Mouse (Mus musculus) embryonic stem cell, embryonic (primary cell): ENCODE measurements around the gene Ddx39b.

Experiments
- CTCF ChIA-PET, 4 experiments: fragments of 300-600 bp in 2 of 4; fragments of 350-600 bp in 2 of 4; sonication (Branson Sonifier 250); formaldehyde crosslinking; loops; one replicate each; lab custom pipeline; 2022; ENCODE audit warnings: inconsistent platforms in 2 of 4; lab: Charles Lee
- POLR2A ChIA-PET, 4 experiments: fragments of 300-600 bp in 2 of 4; fragments of 350-600 bp in 2 of 4; sonication (Branson Sonifier 250); formaldehyde crosslinking; loops; one replicate each; lab custom pipeline; 2022; ENCODE audit warnings: antibody characterized with exemption in 4 of 4, inconsistent platforms in 1 of 4; lab: Charles Lee

Gene Ddx39b

GRCm38 (mm10) chr17:35241305-35242014, at the start of gene Ddx39b:
Gene Ddx39b (plus strand): TSS chr17:35241746.
- ChIA-PET POLR2A (interaction anchor here (0.6 to 18.8 kb wide), 131 partner anchors 8 to 1122 kb away, joined by 3 to 396 read pairs (median 4); partner anchors contain the start of genes Apom (in 3 of the 4), Csnk2b (in 3 of the 4), Ddah2 (in 3 of the 4) and Gpank1 (in 3 of the 4)), CTCF (interaction anchor here (0.6 to 7.7 kb wide), 22 partner anchors 9 to 681 kb away, joined by 3 to 101 read pairs (median 4); no protein-coding TSS in a partner anchor)

DNA sequence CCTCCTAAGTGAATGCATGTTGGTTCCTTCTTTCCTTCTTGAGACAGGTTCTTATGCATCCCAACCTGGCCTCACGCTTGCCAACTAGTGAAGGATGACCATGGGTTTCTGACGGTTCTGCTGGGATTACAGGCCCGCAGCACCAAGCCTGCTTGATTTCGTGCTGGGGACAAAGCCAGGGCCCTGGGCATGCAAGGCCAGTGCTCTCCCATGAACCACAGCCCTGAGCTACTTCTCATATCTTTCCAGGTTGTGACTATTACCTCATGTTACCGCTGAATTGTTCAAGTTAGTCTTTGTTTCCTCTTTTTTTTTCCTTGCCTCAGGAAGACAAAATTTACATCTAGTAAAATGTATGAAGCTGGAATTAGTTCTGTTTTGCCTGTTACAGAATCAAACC, 48.6 kb upstream of the Ddx39b start:
- ChIA-PET POLR2A (interaction anchor here in 1 of 4 experiments (0.9 to 2.0 kb wide), 4 partner anchors 9 to 58 kb away, joined by 3 to 6 read pairs (median 3); partner anchors contain the start of genes Atp6v1g2 and Ddx39b), CTCF (interaction anchor here in 3 of 4 experiments (0.6 to 1.8 kb wide), 5 partner anchors 22 to 34 kb away, joined by 3 to 8 read pairs (median 4); no protein-coding TSS in a partner anchor)

DNA sequence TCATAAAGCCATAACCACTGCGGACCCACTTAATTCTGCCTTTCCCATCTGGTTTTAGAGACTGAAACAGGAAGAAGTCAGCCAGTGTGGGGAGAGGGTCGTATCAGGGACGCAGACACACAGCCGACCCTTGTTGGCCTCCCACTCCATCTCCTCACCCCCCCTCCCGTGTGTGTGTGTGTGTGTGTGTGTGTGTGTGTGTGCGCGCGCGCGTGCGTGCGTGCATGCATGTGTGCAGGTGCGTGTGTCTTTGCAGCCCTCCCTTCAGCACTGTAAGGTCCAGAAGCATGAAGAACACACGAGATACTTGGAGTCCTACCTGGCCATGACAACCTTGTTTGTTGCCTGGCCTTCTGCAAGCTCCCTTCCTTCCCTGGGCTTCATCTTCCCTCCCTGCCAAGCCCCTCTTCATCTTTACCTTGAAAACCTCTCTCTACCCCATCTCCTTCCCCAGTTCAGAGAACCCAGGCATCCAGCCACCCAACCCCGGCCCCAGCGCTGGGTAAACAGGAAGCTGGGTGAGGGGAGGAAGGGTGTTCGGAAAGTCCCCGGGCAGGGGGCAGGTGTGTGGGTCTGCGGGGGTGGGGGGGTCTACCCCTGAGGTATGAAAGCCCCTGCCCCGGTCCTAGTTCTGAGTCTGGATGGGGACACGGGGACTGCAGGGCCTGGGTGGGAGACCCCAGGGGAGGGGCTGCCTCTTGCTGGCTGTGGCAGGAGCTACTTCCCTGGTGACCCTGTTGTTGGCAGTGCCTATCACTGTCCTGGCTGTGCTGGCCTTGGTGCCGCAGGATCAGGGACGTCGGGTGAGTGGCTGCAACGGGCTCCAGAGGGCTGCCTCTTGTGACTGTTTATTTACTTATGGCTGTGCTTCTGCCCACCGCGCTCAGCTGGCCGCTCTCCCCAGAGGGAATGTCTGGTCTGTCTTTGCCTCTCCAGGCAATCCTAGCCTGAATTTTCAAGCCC, 47.4 kb upstream of the Ddx39b start, which contains the start of gene Ltb:
Gene Ltb (plus strand): TSS at position 559 of the 963 bp plus-strand sequence.
- CTCF ChIA-PET, result interaction anchor here (0.5 to 2.9 kb wide), 13 partner anchors 9 to 546 kb away, joined by 3 to 14 read pairs (median 4); partner anchors contain the start of genes Clic1 (in 1 of the 4) and D17H6S53E (in 1 of the 4)
- POLR2A ChIA-PET, result interaction anchor here in 3 of 4 experiments (0.6 to 1.2 kb wide), 6 partner anchors 14 to 334 kb away, joined by 3 to 4 read pairs (median 3); partner anchors contain the start of gene Ddx39b (in 1 of the 3)

GRCm38 (mm10) chr17:35194844-35195630, 46.5 kb upstream of the Ddx39b start:
- POLR2A ChIA-PET, result interaction anchor here in 2 of 4 experiments (0.8 to 1.2 kb wide), 5 partner anchors 10 to 46 kb away, joined by 3 to 4 read pairs (median 3); partner anchors contain the start of genes Ddx39b (in 1 of the 2) and Lta (in 1 of the 2)
- CTCF ChIA-PET, result interaction anchor here in 3 of 4 experiments (0.5 to 2.9 kb wide), 14 partner anchors 10 to 676 kb away, joined by 3 to 14 read pairs (median 4); partner anchors contain the start of gene D17H6S53E (in 1 of the 3)

DNA sequence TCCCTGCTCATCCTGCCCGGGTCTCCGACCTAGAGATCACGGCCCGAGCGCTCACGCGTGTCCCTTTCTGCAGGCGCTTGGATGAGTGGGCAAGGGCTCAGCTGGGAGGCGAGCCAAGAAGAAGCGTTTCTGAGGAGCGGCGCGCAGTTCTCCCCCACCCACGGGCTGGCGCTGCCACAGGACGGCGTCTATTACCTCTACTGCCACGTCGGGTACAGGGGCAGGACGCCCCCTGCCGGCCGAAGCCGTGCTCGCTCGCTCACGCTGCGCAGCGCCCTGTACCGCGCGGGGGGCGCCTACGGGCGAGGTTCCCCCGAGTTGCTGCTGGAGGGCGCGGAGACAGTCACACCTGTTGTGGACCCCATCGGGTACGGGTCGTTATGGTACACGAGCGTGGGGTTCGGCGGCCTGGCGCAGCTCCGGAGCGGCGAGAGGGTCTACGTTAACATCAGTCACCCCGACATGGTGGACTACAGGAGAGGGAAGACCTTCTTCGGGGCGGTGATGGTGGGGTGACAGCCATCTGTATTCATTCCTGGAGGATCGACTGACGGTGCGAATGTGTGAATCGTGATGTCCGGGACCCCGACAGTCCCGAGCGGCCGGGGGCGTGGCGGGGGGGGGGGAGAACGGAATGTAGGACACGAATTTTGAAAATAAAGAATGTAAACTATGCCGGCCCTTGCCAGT, 45.8 kb upstream of the Ddx39b start:
- POLR2A ChIA-PET, result interaction anchor here (0.7 to 1.2 kb wide), 8 partner anchors 9 to 245 kb away, joined by 3 to 4 read pairs (median 4); partner anchors contain the start of genes Abhd16a (in 1 of the 4), Ddx39b (in 1 of the 4) and Lta (in 1 of the 4)

DNA sequence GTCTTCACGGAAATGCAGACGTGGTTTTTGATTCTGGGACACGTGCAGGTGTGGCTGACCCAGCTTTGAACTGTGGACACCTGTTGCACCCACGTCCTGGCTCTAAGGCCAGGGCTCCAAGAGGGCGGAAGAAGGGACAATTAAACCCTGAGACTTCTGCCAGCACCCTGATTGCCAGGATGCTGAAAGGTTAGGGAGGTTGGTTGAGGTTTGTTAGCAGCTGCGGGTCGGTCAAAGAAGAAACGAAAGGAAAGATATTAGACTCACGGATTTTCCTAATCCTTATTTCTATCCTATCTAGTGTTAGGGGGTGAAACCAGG, 45.3 kb upstream of the Ddx39b start:
- ChIA-PET CTCF (interaction anchor here in 3 of 4 experiments (0.5 to 2.9 kb wide), 5 partner anchors 27 to 305 kb away, joined by 3 to 14 read pairs (median 4); no protein-coding TSS in a partner anchor), POLR2A (interaction anchor here in 3 of 4 experiments (0.7 to 1.2 kb wide), 6 partner anchors 25 to 246 kb away, joined by 3 to 4 read pairs (median 4); partner anchors contain the start of genes Abhd16a (in 1 of the 3) and Ddx39b (in 1 of the 3))

More for the DNA sequence above, 45.8 kb upstream of the Ddx39b start:
- CTCF ChIA-PET, result interaction anchor here (0.5 to 2.9 kb wide), 10 partner anchors 16 to 677 kb away, joined by 3 to 14 read pairs (median 4); no protein-coding TSS in a partner anchor

GRCm38 (mm10) chr17:35197126-35197525, 44.4 kb upstream of the Ddx39b start:
- POLR2A ChIA-PET, result interaction anchor here in 1 of 4 experiments (0.8 to 1.2 kb wide), 2 partner anchors 9 to 26 kb away, joined by 4 to 6 read pairs; partner anchors contain the start of gene Lta
- CTCF ChIA-PET, result interaction anchor here in 2 of 4 experiments (1.3 to 2.9 kb wide), 3 partner anchors 29 to 30 kb away, joined by 4 to 14 read pairs (median 4); no protein-coding TSS in a partner anchor

DNA sequence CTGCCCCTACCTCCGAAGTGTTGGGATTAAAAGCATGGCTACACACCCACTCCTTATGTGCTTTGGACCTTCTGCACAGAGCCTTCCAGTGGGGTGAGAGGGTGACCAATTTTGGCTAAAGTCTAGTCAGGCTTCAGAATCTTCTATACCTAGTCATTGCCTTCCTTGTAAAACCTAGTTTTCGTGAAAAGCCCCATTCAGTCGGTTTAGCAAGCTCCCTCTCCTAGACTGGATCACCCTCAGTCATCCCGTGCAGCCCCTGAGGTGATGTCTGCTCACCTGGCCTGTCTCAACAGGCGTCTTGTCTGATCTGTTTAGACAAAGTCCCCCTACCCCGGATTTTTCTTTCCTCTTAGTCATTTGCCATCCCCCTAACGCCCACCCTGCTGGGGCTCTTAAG, 43.5 kb upstream of the Ddx39b start:
- CTCF ChIA-PET, result interaction anchor here in 2 of 4 experiments (0.6 to 1.8 kb wide), 3 partner anchors 10 to 30 kb away, joined by 3 to 10 read pairs (median 4); no protein-coding TSS in a partner anchor

DNA sequence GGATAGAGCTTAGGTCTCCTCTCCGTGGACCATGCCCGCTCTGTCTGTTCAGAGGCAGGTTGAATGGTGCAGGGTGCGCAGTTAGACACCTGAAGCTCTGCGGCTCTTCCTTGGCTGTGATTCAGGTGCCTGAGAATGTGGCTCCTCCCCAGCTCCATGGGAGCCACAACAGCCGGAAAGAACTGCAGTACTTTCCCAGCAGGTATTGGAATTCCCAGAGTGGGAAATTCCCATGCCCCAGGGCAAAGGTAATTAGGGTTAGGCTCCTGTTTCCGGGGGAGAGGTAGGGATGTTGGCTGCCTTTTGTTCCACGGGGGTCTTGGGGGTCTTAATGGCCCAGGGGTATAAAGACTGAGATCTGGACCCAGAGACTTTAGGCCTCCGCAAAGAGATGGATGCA, 42.6 kb upstream of the Ddx39b start:
- ChIA-PET CTCF (interaction anchor here in 3 of 4 experiments (1.0 to 2.0 kb wide), 5 partner anchors 9 to 31 kb away, joined by 4 to 11 read pairs (median 5); no protein-coding TSS in a partner anchor), POLR2A (interaction anchor here in 3 of 4 experiments (0.7 to 2.0 kb wide), 5 partner anchors 9 to 77 kb away, joined by 3 to 8 read pairs (median 3); partner anchors contain the start of genes Csnk2b (in 1 of the 3), Ddx39b (in 1 of the 3), Gm16181 (in 1 of the 3) and Gpank1 (in 1 of the 3))

More for the DNA sequence above, 43.5 kb upstream of the Ddx39b start:
- POLR2A ChIA-PET, result interaction anchor here in 2 of 4 experiments (0.8 to 2.0 kb wide), 3 partner anchors 22 to 76 kb away, joined by 3 to 8 read pairs (median 3); partner anchors contain the start of genes Csnk2b (in 1 of the 2), Ddx39b (in 1 of the 2), Gm16181 (in 1 of the 2) and Gpank1 (in 1 of the 2)

DNA sequence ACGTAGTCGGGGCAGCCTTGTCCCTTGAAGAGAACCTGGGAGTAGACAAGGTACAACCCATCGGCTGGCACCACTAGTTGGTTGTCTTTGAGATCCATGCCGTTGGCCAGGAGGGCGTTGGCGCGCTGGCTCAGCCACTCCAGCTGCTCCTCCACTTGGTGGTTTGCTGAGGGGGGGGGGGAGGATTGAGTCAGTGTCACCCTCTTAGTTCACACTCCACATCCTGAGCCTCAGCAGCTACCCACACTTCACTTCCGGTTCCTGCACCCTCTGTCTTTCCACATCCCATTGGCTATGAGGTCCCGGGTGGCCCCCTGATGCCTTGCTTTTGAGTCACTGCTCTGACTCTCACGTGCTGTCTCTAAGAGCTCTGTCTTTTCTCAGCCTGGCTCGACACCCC, 41.1 kb upstream of the Ddx39b start:
- ChIA-PET CTCF (interaction anchor here in 2 of 4 experiments (0.5 to 2.0 kb wide), 4 partner anchors 10 to 207 kb away, joined by 3 to 6 read pairs (median 5); no protein-coding TSS in a partner anchor), POLR2A (interaction anchor here in 2 of 4 experiments (0.6 to 2.6 kb wide), 5 partner anchors 15 to 1824 kb away, joined by 3 to 5 read pairs (median 4); no protein-coding TSS in a partner anchor)

GRCm38 (mm10) chr17:35201128-35201527, 40.4 kb upstream of the Ddx39b start:
- ChIA-PET CTCF (interaction anchor here in 2 of 4 experiments (0.5 to 2.6 kb wide), 6 partner anchors 9 to 208 kb away, joined by 3 to 10 read pairs (median 4); no protein-coding TSS in a partner anchor), POLR2A (interaction anchor here in 2 of 4 experiments (0.8 to 2.6 kb wide), 6 partner anchors 11 to 38 kb away, joined by 3 to 7 read pairs (median 3); partner anchors contain the start of gene Gm16181 (in 1 of the 2))

DNA sequence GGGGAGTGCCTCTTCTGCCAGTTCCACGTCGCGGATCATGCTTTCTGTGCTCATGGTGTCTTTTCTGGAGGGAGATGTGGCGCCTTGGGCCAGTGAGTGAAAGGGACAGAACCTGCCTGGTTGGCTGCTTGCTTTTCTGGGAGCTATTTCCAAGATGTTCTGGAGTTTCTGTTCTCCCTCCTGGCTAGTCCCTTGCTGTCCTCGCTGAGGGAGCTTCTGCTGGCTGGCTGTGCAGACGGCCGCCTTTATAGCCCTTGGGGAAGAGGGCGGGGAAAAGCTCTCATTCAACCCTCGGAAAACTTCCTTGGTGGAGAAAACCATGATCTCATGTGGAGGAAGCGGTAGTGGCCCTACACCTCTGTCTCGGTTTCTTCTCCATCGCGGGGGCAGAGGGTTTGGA, 39.8 kb upstream of the Ddx39b start, which contains the start of gene Tnf:
Gene Tnf (minus strand): TSS at position 221 of the 400 bp plus-strand sequence.
- POLR2A ChIA-PET, result interaction anchor here in 3 of 4 experiments (0.6 to 2.6 kb wide), 9 partner anchors 11 to 406 kb away, joined by 3 to 7 read pairs (median 4); partner anchors contain the start of gene Gm16181 (in 1 of the 3)

GRCm38 (mm10) chr17:35202442-35202841, 39.1 kb upstream of the Ddx39b start:
- ChIA-PET CTCF (interaction anchor here (0.6 to 2.6 kb wide), 12 partner anchors 11 to 1584 kb away, joined by 3 to 10 read pairs (median 4); no protein-coding TSS in a partner anchor), POLR2A (interaction anchor here in 3 of 4 experiments (0.5 to 2.6 kb wide), 10 partner anchors 17 to 153 kb away, joined by 3 to 7 read pairs (median 4); partner anchors contain the start of genes Apom (in 1 of the 3), Clic1 (in 1 of the 3) and Gm16181 (in 1 of the 3))

More for the DNA sequence above, 39.8 kb upstream of the Ddx39b start, which contains the start of gene Tnf:
- CTCF ChIA-PET, result interaction anchor here in 3 of 4 experiments (0.6 to 2.6 kb wide), 8 partner anchors 10 to 73 kb away, joined by 3 to 10 read pairs (median 4); no protein-coding TSS in a partner anchor
